Mouse (Mus musculus): Measurements from ENCODE around the gene Cog8.
"Not testable (repeated sequence)": the region's sequence is repeated elsewhere in the genome, so short reads cannot be mapped to it uniquely, and the experiment has no call there.

Cog8 gene

DNA sequence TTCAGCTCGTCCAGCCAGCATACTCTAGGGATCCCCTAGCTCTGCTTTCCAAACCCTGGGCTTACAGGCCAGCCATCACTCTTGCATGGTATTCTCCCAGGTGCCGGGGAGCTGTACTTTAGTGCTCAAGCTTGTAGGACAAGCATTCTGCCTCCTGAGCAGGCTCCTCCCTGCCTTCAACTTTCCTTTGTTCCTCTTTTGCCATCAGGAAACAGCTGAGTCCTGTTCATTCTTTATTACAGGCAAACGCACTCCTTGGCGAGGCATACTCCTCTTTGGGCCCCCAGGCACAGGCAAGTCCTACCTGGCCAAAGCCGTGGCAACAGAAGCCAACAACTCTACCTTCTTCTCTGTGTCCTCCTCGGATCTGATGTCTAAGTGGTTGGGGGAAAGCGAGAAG lies 15.9 kb downstream of the Cog8 start:
- no peak for DNase-seq

DNA sequence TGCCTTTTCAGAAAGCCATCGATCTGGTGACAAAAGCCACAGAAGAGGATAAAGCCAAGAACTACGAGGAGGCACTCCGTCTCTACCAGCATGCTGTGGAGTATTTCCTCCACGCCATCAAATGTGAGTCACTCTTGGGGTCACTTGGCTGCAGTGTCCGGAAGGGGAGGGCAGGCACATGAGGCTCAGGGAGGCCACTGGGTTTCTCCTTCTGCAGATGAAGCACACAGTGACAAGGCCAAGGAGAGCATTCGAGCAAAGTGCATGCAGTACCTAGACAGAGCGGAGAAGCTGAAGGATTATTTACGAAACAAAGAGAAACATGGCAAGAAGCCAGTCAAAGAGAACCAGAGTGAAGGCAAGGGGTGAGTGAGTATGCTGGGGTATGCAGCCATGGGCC lies 19.9 kb downstream of the Cog8 start:
- no peak for DNase-seq

DNA sequence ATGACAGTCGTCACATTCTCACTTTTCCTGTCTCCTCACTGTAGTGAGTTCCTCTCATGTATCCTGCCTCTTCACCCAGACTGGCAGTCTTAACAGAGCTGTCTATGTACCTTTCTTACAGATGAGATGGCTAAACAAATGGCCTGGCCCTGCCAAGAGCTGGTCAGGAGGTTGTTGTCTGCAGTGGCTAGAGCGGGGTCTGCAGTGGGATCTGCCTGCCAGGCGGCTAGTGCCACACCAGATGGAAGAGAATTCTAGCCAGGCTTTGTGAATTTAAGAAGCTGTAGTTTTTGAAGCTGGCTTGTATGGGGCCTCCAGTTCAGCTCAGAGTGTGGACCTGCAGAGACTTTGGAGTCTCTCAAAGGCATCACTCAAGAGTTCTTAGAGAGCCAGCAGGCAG lies 20.8 kb downstream of the Cog8 start:
- no peak for DNase-seq

DNA sequence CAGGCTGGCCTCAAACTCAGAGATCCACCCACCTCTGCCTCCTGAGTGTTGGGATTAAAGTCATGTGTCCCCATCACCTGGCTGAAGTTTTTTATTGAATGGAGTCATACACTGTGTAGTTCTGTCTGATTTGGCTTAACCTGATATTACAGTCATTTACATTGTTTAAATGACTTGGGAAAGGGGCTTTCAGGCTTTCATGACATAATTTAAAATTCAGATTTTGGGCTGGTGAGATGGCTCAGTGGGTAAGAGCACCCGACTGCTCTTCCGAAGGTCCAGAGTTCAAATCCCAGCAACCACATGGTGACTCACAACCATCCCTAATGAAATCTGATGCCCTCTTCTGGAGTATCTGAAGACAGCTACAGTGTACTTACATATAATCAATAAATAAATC lies 22.9 kb downstream of the Cog8 start:
- DNase-seq: not testable (repeated sequence)

- DNase-seq: no peak
Observed at GRCm38 (mm10) chr8:107031577-107032090, 24.9 kb downstream of the Cog8 start.

GRCm38 (mm10) chr8:107030650-107031576 lies 25.6 kb downstream of the Cog8 start, which contains the start of gene Vps4a:
TSS of gene Vps4a (plus strand) at chr8:107031222.
- peak; percentile 97 for DNase-seq

DNA sequence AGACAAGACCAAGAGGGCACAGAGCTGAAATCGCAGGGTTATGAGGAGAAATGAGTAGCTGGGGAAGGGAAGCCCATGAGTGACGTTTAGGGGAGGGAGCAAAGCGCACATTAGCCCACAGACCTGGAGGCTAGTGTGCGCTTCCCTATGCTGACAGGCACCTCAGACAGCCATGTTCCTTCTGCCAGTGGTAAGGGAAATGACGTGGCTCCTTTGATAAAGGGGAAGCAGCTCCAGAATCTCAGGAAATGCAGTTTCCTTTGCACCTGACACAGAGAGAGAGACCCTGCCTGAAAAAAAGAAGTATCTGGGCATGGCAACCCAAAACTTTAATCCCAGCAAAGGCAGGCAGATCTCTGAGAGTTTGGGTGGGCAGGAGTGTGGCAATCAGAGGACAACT lies 26.4 kb downstream of the Cog8 start:
- no peak for DNase-seq

DNA sequence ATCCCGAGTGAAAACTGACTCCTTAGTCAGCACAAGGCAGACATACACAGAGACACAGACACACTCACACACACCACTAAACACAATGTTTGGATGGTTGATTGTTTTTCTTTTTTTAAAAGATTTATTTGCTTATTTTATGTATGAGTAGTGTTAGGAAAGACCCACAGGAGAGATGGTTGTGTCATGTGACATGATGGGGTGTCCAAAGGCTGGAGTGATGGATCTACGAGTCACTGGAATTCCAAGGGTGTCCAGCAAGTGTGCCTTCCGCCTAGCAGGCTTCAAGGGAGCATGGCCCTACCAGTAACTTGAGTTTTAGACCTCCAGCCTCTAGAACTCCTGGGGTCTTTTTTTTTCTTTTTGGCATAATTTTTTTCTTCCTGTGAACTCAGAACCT lies 27.2 kb downstream of the Cog8 start:
- DNase-seq: no peak

DNA sequence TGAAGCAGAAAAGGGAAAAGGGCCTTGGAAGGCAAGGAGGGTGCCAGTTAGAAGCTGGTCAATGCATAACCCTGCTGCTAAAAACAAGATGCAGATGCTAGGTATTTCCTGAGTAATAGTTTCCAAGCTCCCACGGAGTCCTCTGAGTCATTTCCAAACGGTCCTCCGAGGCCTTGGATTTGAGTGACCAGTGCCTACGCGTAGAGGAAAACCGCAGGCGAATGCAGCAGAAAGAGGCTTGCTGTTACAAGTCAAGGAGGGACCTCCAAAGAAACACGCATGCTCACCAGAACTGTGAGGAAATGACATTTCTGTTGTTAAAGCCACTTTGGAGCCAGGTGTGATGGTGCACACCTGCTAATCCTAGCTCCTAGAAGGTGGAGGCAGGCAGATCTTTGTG lies 33.0 kb downstream of the Cog8 start:
- no peak for DNase-seq

GRCm38 (mm10) chr8:107014915-107015314 lies 41.6 kb downstream of the Cog8 start:
- DNase-seq: no peak

GRCm38 (mm10) chr8:107012666-107013065 lies 43.8 kb downstream of the Cog8 start:
- no peak for DNase-seq

DNA sequence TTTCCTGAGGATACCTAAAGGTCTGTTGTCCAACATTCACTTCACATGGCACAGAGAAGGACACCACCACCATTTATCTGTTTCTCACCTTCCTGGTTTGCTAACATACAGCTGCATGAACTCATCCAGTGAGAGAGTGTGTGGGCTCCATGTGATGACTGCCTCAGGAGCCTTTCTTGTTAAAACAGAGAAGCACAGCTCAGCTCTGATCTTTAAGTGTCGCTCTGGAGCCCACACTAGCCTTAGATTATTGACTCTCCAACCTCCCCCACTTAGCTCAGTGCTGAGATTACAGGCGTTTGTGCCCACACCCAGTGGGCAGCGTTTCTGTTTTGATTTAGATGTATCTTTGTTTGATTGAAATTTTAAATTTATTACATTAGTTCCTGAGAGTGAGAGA lies 48.7 kb downstream of the Cog8 start:
- DNase-seq: peak; percentile 17

DNA sequence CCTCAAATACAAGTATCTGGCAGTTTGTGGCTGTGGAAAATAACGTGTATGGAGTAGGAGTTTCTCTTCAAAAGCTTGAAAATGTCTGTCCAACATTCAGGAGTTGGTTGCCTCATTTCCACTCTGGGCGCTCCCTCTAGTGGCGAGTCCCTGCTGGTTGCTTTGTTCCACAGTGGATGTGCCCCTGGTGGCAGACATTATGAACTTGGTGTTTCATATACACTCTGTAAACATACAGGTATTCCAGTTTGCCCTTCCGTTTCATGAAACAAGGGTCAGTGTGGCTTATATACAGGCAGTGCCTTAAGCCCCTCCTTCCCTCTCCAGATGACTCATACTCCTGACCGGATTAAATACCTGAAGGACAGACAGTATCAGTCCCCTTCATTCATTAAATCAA lies 54.0 kb downstream of the Cog8 start:
- peak; percentile 83 for DNase-seq

DNA sequence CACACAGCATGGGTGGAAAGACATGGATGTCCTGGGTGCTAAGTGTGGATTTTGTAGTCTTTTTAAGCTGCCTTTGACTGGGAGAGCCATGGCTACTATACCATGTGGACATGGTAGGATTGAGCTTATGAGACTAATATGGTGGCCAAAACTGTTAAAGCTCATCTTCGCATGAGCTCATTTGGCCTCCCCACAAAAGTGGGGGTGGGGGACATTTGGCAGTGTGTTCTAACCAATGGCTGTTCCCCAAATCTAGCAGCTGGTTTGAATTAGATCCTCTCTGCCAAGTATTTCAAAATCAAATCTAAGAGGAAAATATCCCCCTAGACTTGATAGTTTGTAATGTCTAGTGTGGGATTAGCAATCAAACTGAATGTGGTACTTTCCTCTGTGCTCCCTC lies 57.4 kb downstream of the Cog8 start:
- no peak for DNase-seq

DNA sequence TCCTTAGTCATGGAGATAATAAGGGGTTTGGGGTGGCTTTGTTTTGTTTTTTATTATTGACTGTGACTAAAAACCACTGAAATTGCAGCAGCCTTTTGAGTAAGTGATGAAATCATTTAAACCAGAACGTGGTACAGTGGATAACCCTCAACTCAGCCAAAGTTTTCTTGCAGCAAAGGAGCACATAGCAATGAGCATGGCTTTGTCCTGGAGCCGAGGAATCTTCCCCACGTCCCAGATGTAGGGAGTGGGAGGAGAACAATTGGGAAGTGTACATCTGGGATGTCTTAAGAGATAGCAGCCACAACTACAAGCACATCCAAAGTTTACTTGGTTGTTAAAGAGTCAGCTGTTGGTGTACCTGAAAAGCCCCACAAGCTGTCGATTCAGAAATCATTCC lies 59.1 kb downstream of the Cog8 start:
- no peak for DNase-seq

- not testable (repeated sequence) for DNase-seq
Observed at GRCm38 (mm10) chr8:106996339-106996738, 60.1 kb downstream of the Cog8 start.

All from right cerebral cortex, postnatal 25 days (tissue).